Mouse (Mus musculus) hindbrain, postnatal 0 days (tissue): Measurements from ENCODE around the gene Ero1lb. TPM values are rescaled to one million over a fixed set of nuclear protein-coding genes. Genes with fewer than 3 reads are reported as not detected.

Experiments
- ATAC-seq: fragments of 200-750 bp; cut with Nextera tagmentation; 2 replicates; pipeline ENCODE4 v1.8.0; 2017; ENCODE audit warnings: mild to moderate bottlenecking, moderate TSS enrichment, moderate library complexity
- DNase-seq: peaks from one replicate; pipeline ENCODE4 v3.0.0-alpha.2; 2015; ENCODE audit warnings: low spot score
- H3K27ac ChIP-seq: fragments of 300-500 bp; sonication (generic); 2 replicates; pipeline ENCODE4 v1.5.1; 2014; ENCODE audit warnings: mild to moderate bottlenecking
- H3K27me3 ChIP-seq: fragments of 300-500 bp; sonication (generic); 2 replicates; pipeline ENCODE4 v1.6.1; 2014; ENCODE audit warnings: low read length, mixed read lengths; ENCODE audit not compliant: insufficient read depth
- H3K36me3 ChIP-seq: fragments of 300-500 bp; sonication (generic); 2 replicates; pipeline ENCODE4 v1.6.1; 2014; ENCODE audit warnings: low read length, mixed read lengths; ENCODE audit not compliant: insufficient read depth
- H3K4me1 ChIP-seq: fragments of 300-500 bp; sonication (generic); 2 replicates; pipeline ENCODE4 v1.6.1; 2014; ENCODE audit warnings: antibody characterized with exemption, low read length, mixed read lengths; ENCODE audit not compliant: insufficient read depth
- H3K4me2 ChIP-seq: fragments of 300-500 bp; sonication (generic); 2 replicates; pipeline ENCODE4 v1.6.1; 2014; ENCODE audit warnings: low read depth, mild to moderate bottlenecking, low read length, moderate library complexity, mixed read lengths
- H3K4me3 ChIP-seq: fragments of 300-500 bp; sonication (generic); 2 replicates; pipeline ENCODE4 v1.5.1; 2014; ENCODE audit warnings: low read length
- H3K9ac ChIP-seq: fragments of 300-500 bp; sonication (generic); replicated peaks from 2 replicates; pipeline ENCODE4 v1.6.1; 2014; ENCODE audit warnings: mild to moderate bottlenecking, low read length, moderate library complexity, mixed read lengths
- H3K9me3 ChIP-seq: fragments of 300-500 bp; sonication (generic); 2 replicates; pipeline ENCODE4 v1.6.1; 2016; ENCODE audit warnings: low read length, mixed read lengths
- CTCF ChIP-seq: IDR thresholded peaks from 2 replicates; pipeline ENCODE4 v1.5.1; 2016; ENCODE audit warnings: antibody characterized with exemption, control low read depth, low read depth
- whole genome bisulfite sequencing: fragments of 180-500 bp; shearing (Covaris S2); extraction: QIAGEN DNeasy Blood & Tissue Kit; methylation state at CpG from one replicate; pipeline ENCODE4 v1.1.7; 2014; 5-methylcytosine and 5-hydroxymethylcytosine counted together
- polyA plus RNA-seq: library from polyadenylated mRNA; unstranded; fragments of >200 nt; fragmentation: Nextera tagmentation; extraction: Ambion mirVana; gene quantifications from 2 replicates; pipeline ENCODE4 v1.2.1, GENCODE M21; 2015
- total RNA-seq: library from RNA; depleted of rRNA; stranded (reverse); fragments of >200 nt; gene quantifications from 2 replicates; pipeline ENCODE4 v1.2.3, GENCODE M21; 2014

The Ero1lb gene
- total and polyA plus RNA-seq, 2 experiments from 2014 or later: 10.7 to 12.2 TPM

GRCm38 (mm10) chr13:12554211-12554610, 11.5 kb upstream of the Ero1lb start:
- Histone ChIP-seq H3K27ac (no peak overlapping the region), H3K4me1 (no peaks in the 10 kb centered on the region), H3K36me3 (no peaks in the 10 kb centered on the region), H3K9me3 (no peaks in the 10 kb centered on the region), H3K4me2 (no peak overlapping the region), H3K9ac (no peak overlapping the region), H3K27me3 (no peaks in the 10 kb centered on the region), H3K4me3 (no peak overlapping the region)
- WGBS: 63% methylated on average over 4 of the region's 4 CpGs
- no peak for ATAC-seq
- no peak for DNase-seq
- no peak for TF ChIP-seq CTCF

DNA sequence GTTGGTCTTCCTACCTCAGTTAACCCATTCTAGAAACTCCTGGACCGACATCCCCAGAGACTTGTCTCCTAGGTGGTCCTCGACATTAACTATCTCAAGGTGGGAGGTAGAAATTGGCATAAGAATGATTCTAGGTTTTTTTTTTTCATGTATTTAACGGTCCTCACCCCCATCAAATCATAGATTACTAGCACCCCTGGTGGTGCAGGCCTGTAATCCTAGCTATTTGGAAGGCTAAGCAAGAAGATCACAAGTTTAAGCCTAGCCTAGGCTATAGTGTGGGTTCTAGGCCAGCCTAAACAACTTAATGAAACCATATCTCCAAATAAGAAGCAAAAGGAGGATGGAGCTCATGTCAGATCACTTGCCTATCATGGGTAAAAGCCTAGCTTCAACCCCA, 6.6 kb upstream of the Ero1lb start:
- no peaks in the 10 kb centered on the region for H3K9me3 ChIP-seq
- no peak overlapping the region for H3K9ac ChIP-seq
- TF ChIP-seq CTCF: no peak
- no peak for DNase-seq
- no peak overlapping the region for H3K4me2 ChIP-seq
- no peaks in the 10 kb centered on the region for H3K4me1 ChIP-seq
- no peaks in the 10 kb centered on the region for H3K27me3 ChIP-seq
- H3K4me3 ChIP-seq: no peak overlapping the region
- 53% methylated on average over 3 of the region's 3 CpGs for WGBS
- no peak overlapping the region for H3K27ac ChIP-seq
- no peak for ATAC-seq
- H3K36me3 ChIP-seq: no peaks in the 10 kb centered on the region

DNA sequence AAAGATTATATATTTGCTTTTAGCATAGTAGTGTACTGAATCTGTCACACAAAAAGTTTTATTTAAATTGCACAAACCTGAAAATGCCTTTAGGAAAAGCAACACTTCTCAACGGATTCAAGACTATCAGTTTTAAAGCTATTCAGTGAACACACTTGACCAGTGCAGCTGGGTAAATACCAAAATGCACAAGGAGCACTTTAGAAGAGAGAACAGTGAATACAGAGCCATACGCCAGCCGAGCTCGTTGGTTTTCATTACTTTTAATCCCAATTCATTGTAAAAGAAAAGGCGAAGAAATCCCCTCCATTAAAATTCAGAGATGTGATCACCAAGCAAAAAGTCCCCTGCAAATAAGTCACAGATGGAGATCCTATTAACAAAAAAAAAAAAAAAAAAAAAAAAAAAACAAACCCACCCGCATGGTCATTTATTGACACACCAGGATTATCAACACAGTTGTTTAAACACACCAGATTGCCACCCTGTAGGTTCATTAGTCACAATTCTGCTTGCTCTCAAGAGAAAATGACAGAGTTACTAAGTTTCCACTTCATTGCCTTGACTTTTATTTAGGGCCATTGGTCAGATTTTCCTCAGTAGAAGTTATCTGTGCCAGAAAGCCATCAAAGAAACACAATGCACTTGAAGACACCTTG, 6.1 kb upstream of the Ero1lb start:
- H3K9me3 ChIP-seq: no peaks in the 10 kb centered on the region

GRCm38 (mm10) chr13:12561729-12562128, 3.9 kb upstream of the Ero1lb start:
- no peak for ATAC-seq
- no peak overlapping the region for H3K4me2 ChIP-seq
- no peak for TF ChIP-seq CTCF
- H3K36me3 ChIP-seq: no peaks in the 10 kb centered on the region
- H3K4me3 ChIP-seq: no peak overlapping the region
- H3K27ac ChIP-seq: no peak overlapping the region
- H3K9ac ChIP-seq: no peak overlapping the region
- DNase-seq: no peak
- 66% methylated on average over 2 of the region's 2 CpGs for WGBS
- no peaks in the 10 kb centered on the region for H3K27me3 ChIP-seq
- no peaks in the 10 kb centered on the region for H3K4me1 ChIP-seq
- no peaks in the 10 kb centered on the region for H3K9me3 ChIP-seq

More for the DNA sequence above, 6.1 kb upstream of the Ero1lb start:
- ATAC-seq: no peak
- Histone ChIP-seq H3K4me2 (no peak overlapping the region), H3K4me1 (no peaks in the 10 kb centered on the region), H3K4me3 (no peak overlapping the region), H3K27ac (no peak overlapping the region), H3K9ac (no peak overlapping the region), H3K36me3 (no peaks in the 10 kb centered on the region), H3K27me3 (no peaks in the 10 kb centered on the region)
- no peak for TF ChIP-seq CTCF
- DNase-seq: no peak
- 56% methylated on average over 6 of the region's 6 CpGs for WGBS

DNA sequence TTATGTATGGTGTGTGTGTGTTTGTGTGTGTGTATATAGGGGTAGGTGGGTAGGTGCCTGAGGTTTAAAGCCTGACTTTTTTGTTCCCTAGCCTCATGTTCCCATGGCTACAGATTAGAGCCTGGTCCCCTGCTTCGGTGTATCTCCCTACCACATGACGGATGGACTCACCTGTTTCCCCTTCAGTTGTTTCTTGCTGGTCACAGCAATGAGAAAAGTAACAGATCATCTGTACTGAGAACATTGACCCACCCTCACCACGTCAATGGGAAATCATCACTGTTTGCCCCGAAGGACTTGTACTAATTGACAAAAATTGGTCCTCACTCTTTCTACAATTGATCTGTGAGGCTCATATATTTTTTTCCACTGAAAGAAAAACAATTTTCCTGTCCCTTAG, 3.4 kb upstream of the Ero1lb start:
- Histone ChIP-seq H3K36me3 (no peaks in the 10 kb centered on the region), H3K4me3 (no peak overlapping the region), H3K4me2 (no peak overlapping the region), H3K27me3 (no peaks in the 10 kb centered on the region), H3K4me1 (0 out of 2 replicates have a peak, but pooled peaks cover 3% of the 10 kb centered on the region), H3K9ac (no peak overlapping the region), H3K9me3 (no peaks in the 10 kb centered on the region), H3K27ac (no peak overlapping the region)
- TF ChIP-seq CTCF: no peak
- DNase-seq (no peak), ATAC-seq (no peak)
- 86% methylated on average over 4 of the region's 4 CpGs for WGBS

GRCm38 (mm10) chr13:12567936-12568335, 2.3 kb downstream of the Ero1lb start:
- no peak for DNase-seq
- H3K9me3 ChIP-seq: no peaks in the 10 kb centered on the region
- ATAC-seq: no peak
- no peaks in the 10 kb centered on the region for H3K27me3 ChIP-seq
- TF ChIP-seq CTCF: no peak
- H3K27ac ChIP-seq: no peak overlapping the region
- H3K4me3 ChIP-seq: no peak overlapping the region
- no peak overlapping the region for H3K4me2 ChIP-seq
- no peak overlapping the region for H3K9ac ChIP-seq
- WGBS: 84% methylated on average over 1 of the region's 1 CpGs
- H3K36me3 ChIP-seq: no peaks in the 10 kb centered on the region
- H3K4me1 ChIP-seq: 0 out of 2 replicates have a peak, but pooled peaks cover 3% of the 10 kb centered on the region
